Mouse (Mus musculus) adrenal gland, postnatal 10 days (tissue): ENCODE measurements at regions not wholly inside any gene's neighbourhood (a gene's known extent, or its start where the extent isn't known, plus 50 kb on each side); places are given as distances from the start of the nearest gene placed in this dataset.

Experiments
- DNase-seq: peaks from one replicate; pipeline ENCODE4 v3.0.0; 2021; ENCODE audit warnings: mixed read lengths

GRCm38 (mm10) chr6:51168775-51169695, 263.4 kb upstream of the Nfe2l3 start:
- peak; percentile 38 for DNase-seq

- peak; percentile 27 for DNase-seq
These were observed 262.5 kb upstream of the Nfe2l3 start for GRCm38 (mm10) chr6:51169971-51170411.

DNA sequence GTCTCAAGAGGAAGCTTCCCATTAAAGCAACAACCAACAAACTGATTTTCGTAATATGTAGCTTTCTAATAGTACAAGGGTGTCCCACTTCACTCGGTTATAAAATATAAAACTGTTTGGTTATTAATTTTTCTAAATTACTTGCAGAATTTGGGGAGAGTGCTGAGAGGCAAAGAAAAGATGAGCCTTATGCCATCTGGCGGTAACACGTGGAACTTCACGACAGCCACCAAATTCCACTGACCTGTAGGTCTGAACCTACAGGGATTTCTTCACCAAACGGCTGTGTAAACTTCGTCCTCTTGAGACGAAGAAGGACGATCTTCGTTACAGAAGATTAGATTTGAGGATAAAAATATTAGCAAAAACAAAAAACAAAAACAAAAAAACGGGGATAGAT, 262.1 kb upstream of the Nfe2l3 start:
- peak; percentile 69 for DNase-seq

- DNase-seq = peak; percentile 62
These were observed 261.6 kb upstream of the Nfe2l3 start for GRCm38 (mm10) chr6:51170871-51171270.

DNA sequence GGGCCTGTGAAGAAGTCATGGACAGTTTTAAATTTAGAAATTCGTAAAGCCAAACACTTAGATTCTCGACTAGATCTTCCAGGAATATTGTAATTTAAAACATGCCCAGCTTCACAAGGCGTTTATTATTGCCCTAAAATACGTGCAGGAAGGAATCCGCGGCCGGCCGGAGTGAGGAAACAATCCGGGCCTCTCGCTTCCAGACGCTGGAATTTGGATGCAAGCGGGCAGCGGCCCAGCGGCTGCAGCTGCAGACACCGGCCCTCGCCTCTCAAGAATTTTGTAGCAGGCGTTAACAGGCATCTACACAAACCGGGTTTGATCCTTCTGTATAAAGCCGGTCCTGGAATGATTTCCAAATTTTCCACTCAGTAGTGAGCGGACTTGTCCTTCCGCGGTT, 260.7 kb upstream of the Nfe2l3 start:
- DNase-seq = peak; percentile 73

DNA sequence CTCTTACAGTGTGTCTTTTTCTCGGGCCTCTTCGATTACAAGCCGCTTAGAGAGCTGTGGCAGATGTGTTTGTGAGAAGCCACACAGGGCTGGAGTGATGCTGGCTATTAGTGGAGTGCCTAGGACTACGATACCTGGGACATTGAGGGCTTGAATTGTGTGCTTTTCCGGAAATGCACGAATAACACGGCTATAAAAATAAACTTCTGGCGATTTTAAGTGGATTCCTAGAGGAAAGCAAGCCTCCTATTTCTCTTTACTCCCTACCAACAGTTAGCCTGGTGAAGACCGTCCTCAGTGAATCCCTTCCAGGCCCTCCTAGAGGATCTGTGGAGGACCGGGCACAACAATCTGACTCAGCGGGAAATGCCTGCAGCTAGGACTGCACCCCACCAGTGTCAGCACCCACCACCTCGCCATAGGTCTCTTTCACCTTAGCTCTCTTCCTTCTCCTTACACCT, 260.1 kb upstream of the Nfe2l3 start:
- DNase-seq = peak; percentile 15

DNA sequence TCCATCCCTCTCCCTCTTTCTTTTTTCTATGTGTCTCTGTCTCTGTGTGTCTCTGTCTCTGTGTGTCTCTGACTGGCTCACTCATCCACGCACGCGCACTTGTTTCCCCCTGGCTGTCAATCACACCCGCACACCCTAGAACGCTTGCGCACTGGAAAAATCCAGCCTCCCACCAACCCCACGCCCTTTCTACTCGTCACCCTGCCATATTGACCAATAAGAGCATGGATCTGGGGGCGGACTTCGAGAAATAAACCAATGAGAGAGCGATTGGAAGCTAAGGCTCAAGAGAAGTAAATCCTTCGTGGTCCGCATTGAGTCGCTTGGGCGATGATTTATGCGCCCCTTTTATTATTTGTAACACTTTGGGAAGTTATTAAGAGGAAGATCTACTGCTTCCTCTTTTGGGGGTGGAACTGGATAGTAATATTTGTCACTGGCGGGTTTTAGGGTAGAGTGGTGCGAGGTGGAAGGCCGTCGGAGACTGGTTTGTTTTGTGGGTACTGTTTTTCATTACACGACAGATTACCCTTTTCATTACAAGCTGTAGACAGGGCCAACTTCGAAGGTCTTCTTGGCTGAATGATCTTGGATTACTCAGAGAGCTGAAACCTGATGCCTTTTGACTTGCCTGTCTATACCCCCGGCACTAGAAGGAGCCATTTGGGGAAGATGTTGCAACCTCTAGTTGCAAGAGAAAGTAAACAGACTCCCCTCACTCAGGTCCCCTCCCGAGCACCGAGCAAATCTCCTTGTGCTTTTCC, 259.4 kb upstream of the Nfe2l3 start:
- DNase-seq = peak; percentile 84

GRCm38 (mm10) chr6:51173620-51174442, 258.6 kb upstream of the Nfe2l3 start:
- DNase-seq = no peak

DNA sequence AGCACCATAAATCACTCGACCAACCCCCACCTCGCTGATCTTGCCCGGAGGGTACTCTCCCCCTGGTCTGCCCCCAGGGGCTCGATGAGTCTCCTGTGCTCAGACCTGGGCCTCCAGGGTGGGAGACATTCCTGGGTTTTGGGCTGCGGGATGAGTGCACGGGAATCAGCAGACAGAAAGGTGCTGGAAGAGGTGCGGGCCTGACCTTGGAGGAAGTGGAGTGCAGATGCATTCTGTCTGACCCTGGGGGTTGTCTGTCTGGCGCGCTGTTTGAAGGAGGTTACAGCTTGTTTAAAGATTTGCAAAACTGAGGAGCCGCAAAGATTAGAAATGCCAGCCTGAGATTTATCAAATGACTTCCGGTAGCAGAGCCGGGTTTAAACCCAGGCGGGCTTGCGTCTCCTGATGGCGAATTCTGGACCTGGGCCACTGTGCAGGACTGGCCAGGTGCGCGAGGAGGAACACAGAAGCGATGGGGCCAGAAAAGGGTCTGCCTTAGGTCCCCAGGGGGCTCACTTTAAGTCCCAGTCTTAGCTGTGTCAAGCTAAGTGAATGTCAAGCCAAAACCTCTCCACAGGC, 257.9 kb upstream of the Nfe2l3 start:
- no peak for DNase-seq

DNA sequence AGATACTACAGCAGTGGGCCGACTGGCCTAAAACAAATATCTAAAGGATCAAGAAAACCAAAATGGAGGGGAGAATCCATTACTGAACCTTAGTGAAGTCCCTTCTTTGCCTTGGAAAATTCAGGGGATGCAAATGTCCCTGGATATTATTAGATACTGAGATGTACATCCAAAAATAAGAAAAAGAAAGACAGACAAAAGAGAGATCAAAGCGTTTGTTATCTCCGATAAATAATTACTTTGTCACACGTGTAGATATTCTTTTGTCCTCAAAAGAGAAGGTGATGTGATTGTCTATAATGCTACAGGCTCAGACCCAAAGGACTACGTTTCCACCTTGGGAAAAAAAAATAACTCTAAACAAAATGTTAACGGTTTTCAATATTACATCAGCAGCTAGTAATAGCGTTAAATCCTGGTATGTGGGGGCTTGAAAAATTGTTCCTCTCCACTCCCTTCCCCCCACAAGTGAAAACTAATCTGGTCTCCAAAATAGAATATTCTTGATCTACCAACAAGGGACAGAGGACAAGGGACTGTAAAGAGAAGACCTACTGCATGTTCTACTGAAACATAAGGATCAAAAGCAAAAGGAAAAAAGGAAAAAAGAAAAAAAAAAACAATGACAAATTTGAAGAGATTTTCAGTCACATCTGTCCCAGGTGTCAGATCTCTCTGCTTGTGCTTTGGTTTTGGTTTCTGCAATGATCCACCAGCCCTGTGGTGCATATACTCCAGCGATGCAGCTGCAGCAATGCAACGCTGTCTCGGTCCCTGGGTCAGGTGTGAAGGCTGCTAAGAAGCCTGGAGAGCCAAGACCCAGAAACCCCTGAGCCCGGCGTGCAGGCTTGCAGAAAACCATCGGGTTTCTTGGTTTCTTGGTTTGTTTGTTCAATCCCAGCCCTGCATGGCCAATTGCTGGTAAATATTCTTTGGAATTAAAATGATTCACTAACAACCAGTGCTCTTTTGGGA, 256.6 kb upstream of the Nfe2l3 start:
- DNase-seq = no peak

DNA sequence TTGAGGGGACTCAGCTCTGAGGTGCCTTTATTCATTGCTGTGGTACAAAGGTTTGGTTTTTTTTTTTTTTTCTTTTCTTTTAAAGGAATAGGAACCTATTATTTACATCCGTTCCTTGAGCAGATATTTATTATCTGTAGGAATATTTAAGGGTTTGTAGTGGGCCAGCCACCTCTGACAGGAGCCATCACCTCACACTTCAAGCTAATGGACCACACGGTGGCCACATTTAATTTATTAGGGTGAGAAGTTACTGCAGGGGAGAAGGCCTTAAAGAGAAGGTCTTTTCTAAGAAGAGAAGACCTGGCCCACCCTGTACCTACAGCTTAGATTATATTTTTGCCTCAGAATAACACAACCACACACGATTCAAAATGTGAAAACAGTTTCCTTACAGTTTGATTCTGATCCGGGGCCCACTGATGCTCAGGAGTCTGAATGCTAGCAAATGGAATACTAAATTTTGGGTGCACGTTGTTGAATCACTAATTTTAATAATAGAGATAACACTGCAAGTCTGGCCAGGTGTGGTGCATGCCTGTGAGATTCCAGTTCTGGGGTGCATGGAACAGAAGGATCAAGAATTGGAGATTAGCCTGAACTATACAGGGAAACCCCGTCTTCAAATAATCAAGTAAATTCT, 255.6 kb upstream of the Nfe2l3 start:
- no peak for DNase-seq

GRCm38 (mm10) chr6:51177701-51178060, 254.8 kb upstream of the Nfe2l3 start:
- DNase-seq = no peak

DNA sequence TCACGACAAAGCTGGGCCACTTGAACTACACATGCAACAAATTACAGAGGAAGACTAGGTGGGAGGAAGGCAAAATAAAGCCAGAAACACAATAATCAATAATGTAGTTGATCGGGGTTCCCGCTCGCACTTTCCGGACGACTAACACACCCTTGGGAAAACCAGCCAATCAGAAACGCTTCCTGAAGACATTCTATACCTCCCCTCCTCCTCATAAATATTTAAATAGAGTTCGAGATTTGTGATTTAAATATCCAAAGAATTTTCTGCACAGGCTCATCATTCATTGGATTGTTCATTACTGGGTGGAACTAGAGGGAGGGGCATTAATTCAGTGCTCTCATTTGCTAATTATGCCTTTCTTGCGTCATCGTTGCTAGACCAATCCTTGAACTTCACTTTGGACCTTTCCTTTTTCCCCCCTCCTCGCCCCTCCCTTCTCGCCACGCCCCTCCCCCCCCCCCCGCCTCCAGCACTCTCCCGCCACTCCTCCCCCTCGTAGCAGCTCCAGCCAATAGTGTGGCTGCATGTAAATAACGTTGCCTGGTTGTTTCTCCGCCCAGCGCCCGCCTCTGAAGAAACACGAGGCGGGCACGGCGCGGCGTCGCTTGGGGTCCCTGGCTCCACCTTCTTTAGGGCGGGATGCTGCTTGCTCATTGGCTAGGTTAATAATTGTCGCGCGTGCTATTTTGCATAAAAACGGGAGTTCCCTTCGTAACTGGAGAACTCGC, 254.2 kb upstream of the Nfe2l3 start:
- DNase-seq = peak; percentile 86

DNA sequence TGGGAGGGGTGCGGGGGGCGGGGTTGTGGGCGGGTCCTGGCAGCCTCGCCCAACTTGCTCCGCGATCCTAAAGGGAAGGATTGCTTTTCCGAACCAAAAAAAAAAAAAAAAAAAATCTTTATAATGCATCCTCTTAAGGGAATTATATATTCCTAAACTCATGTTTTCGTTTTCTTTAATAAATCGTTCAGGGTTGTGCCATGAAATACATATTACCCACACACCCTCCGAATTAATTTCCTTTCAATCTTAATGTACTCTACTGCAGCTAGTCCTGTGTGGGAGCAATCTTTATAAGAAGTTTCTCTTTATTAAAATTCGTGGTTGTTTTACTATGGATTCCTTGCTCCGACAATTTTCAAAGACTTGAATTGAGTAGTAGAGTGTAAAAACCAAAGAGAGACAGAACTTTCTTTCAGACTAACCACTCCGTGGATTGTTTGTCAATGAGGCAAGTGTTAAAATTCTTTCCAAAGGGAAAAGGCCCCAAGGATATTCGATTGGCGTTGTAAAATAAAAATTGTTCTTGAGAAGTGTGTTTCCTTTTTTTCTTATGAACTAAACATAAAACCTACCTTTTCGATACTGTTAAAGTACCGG, 253.6 kb upstream of the Nfe2l3 start:
- DNase-seq = no peak

DNA sequence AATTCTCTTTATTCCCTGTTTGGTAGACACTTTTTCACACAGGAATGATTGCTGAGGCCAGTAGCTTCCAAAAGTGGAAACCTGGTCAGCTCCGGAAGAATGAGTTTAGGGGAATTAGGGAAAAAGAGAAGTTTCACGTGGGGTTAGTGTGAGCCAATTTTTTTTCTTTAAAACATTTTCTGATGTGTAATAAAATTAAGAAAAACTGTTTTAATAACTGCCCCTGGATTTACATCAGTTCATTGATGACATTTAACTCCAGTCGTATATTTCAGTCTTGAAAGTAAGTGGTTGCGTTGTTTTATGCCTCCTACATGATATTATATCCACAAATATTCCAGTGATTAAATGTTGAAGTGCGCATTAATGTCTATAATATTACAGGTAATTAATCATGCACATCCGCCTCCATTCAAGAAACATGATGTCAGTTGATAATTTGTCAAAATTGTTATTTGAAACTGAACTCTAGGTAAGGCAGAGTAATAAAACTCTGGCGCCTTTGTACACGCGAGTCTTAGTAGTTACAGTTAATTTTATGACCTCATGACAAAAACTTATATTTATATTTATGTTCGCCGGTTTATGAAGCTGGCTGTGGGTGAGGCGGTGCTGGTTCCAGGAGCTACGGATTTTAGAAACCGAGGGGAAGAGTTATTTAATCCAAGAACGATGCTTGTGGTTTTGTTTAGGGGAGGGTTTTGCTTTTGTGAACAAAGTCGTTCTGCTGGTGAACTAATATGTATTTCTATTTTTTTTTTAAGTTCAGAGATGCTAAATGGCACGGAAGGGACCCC, 252.5 kb upstream of the Nfe2l3 start:
- DNase-seq = no peak

DNA sequence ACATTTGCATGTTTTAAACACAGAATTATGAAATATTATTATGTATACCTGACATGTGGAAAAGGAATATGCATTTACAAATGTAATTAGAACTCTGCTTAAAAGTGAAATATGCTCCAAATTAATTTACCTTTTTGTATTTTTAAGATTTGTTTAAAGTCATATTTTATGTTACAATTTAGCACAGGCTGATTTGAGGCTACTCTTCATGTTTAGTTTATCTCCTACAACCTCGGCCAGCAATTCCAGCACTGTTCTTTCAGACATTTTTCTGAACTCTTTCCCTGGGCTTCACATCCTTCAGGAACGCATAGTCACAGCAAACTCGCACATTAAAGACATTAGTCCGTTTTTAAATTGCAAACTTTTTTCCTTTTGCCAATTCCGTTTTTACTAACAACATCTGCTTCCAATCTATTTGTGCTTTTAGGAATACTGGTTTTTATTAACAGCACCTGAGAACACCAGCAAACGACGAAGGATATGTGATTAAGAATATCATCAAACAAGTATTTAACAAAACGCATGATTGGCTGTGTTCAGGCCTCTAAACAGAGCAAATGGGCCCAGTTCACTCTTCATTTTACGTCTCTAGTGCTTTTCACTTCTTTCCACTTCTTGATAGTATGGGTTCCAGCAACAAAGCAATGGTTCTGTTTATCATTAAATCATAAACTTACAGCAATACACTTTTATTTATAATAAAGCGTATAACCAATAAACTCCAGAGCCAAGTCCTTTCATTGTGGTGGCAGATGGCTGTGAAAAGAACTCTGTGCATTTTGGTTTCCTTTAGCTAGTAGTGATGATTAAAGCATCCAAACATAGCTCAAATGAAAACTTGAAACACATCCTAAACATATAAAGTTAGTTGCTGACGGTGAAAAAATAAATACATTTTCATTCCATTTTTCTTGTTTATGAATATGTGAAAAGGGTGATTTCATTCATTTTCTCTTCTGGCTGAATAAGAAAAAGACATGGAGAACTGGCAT, 251.3 kb upstream of the Nfe2l3 start:
- DNase-seq = no peak

GRCm38 (mm10) chr6:51181905-51182304, 250.6 kb upstream of the Nfe2l3 start:
- no peak for DNase-seq
